Mouse (Mus musculus): ENCODE data around the gene Sufu.

Sufu gene

GRCm38 (mm10) chr19:46392018-46392417 lies 4.7 kb upstream of the Sufu start:
- DNase-seq (ENCODE audit: extremely low read depth, low read depth, low spot score), result no peak

- no peak for DNase-seq (ENCODE audit: extremely low read depth, low read depth, low spot score)
These were observed 2.0 kb upstream of the Sufu start for GRCm38 (mm10) chr19:46394712-46395108.

GRCm38 (mm10) chr19:46395109-46396009 lies 1.3 kb upstream of the Sufu start, which contains the start of gene Actr1a:
Gene Actr1a (minus strand): TSS chr19:46395748.
- DNase-seq (ENCODE audit: extremely low read depth, low read depth, low spot score), result no peak

- DNase-seq (ENCODE audit: extremely low read depth, low read depth, low spot score), result no peak
These were observed 587 bp upstream of the Sufu start for GRCm38 (mm10) chr19:46396109-46396508.

GRCm38 (mm10) chr19:46397436-46398001 lies 823 bp downstream of the Sufu start:
- no peak for DNase-seq (ENCODE audit: extremely low read depth, low read depth, low spot score)

GRCm38 (mm10) chr19:46398401-46398800 lies 1.7 kb downstream of the Sufu start:
- DNase-seq (ENCODE audit: extremely low read depth, low read depth, low spot score), result no peak

- no peak for DNase-seq (ENCODE audit: extremely low read depth, low read depth, low spot score)
These were observed 2.7 kb downstream of the Sufu start for GRCm38 (mm10) chr19:46399372-46399771.

GRCm38 (mm10) chr19:46399886-46400285 lies 3.2 kb downstream of the Sufu start:
- no peak for DNase-seq (ENCODE audit: extremely low read depth, low read depth, low spot score)

- DNase-seq (ENCODE audit: extremely low read depth, low read depth, low spot score), result no peak
These were observed 3.9 kb downstream of the Sufu start for GRCm38 (mm10) chr19:46400558-46400957.

- DNase-seq (ENCODE audit: extremely low read depth, low read depth, low spot score), result no peak
These were observed 7.3 kb downstream of the Sufu start for GRCm38 (mm10) chr19:46404030-46404429.

GRCm38 (mm10) chr19:46406592-46407386 lies 10.1 kb downstream of the Sufu start:
- DNase-seq (ENCODE audit: extremely low read depth, low read depth, low spot score), result no peak

GRCm38 (mm10) chr19:46409506-46409905 lies 12.8 kb downstream of the Sufu start:
- no peak for DNase-seq (ENCODE audit: extremely low read depth, low read depth, low spot score)

- no peak for DNase-seq (ENCODE audit: extremely low read depth, low read depth, low spot score)
These were observed 15.5 kb downstream of the Sufu start for GRCm38 (mm10) chr19:46412056-46412805.

- no peak for DNase-seq (ENCODE audit: extremely low read depth, low read depth, low spot score)
These were observed 17.3 kb downstream of the Sufu start for GRCm38 (mm10) chr19:46413969-46414368.

GRCm38 (mm10) chr19:46414486-46414885 lies 17.8 kb downstream of the Sufu start:
- DNase-seq (ENCODE audit: extremely low read depth, low read depth, low spot score), result no peak

GRCm38 (mm10) chr19:46416276-46416675 lies 19.6 kb downstream of the Sufu start:
- no peak for DNase-seq (ENCODE audit: extremely low read depth, low read depth, low spot score)

GRCm38 (mm10) chr19:46418051-46418450 lies 21.4 kb downstream of the Sufu start:
- DNase-seq (ENCODE audit: extremely low read depth, low read depth, low spot score), result no peak

- DNase-seq (ENCODE audit: extremely low read depth, low read depth, low spot score), result no peak
These were observed 23.7 kb downstream of the Sufu start for GRCm38 (mm10) chr19:46420410-46420809.

- DNase-seq (ENCODE audit: extremely low read depth, low read depth, low spot score), result no peak
These were observed 26.0 kb downstream of the Sufu start for GRCm38 (mm10) chr19:46422384-46423338.

- DNase-seq (ENCODE audit: extremely low read depth, low read depth, low spot score), result no peak
These were observed 28.6 kb downstream of the Sufu start for GRCm38 (mm10) chr19:46425266-46425665.
